9 mouse cellular contexts compared by ENCODE assay signal in the genomic region with DNA sequence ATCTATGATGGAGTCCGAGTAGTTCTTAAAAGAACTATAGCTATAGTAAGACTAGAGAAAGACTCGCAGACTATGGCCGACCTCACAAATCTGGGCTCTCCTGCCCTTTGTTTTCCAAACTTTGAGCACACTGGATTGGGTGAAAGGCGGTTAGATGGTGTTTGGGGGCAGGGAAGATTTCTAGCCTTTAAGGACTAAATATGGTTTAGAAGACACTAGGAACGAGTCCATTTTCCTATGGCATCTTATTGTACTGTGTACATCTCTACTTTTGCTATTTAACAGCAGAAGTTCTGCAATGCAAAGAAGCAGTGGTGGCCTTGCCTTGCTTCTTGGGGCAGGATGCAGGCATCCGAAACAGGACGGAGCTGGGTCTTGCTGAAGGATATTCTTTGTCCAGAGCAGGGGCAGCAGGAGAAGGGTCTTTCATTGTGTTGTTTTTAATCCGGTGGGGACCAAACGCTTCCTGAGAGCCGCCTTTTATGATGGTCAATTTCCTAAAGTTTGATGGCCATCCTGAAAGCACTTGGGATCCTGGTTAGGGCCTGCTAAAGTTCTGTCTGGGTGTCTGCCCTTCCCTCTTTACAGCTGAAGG. TPM values are rescaled to one million over a fixed set of nuclear protein-coding genes. Genes with fewer than 3 reads are reported as not detected.
A peak's percentile ranks its signal among the peaks of the same experiment; 100 is the strongest.
DNase-seq lines count a peak whose midpoint lies in the region; ATAC-seq and TF ChIP-seq lines count a peak whose summit lies in the region.
"Had no signal": no experiment of that assay in that cellular context is flagged by ENCODE, and none has a peak within 500 bp of the region (broad histone marks: within the 10 kb centered on the region; RNA-seq: fewer than 3 reads in every experiment).

No protein-coding gene starts in this region.

- no peak for DNase-seq in kidney, adult 2 months
- no peak for DNase-seq in kidney, postnatal 36 days
- DNase-seq in embryonic facial prominence, embryonic 10.5 days (ENCODE audit: low spot score), result no peak
- no peak for DNase-seq in midbrain, postnatal 0 days (ENCODE audit: low spot score)
- DNase-seq in B cell, adult 2 months, result no peak
- DNase-seq in adrenal gland, postnatal 36 days, result no peak
- DNase-seq: thymus, adult 2 months had no signal

- H3K9ac ChIP-seq in hindbrain, embryonic 16.5 days (ENCODE audit: low read depth, low read length), result peak overlapping the region; percentile 96
- peak overlapping the region; percentile 72; the same call in 1 of the 2 replicates for H3K9ac ChIP-seq in midbrain, postnatal 0 days (replicated peaks; ENCODE audit: low read length, poor library complexity, severe bottlenecking)

- no peaks in the 10 kb centered on the region for H3K9me3 ChIP-seq in embryonic facial prominence, embryonic 10.5 days
- no peaks in the 10 kb centered on the region for H3K9me3 ChIP-seq in hindbrain, embryonic 16.5 days (ENCODE audit: control insufficient read depth, low read length)
- H3K9me3 ChIP-seq in midbrain, postnatal 0 days (ENCODE audit: low read length), result no peaks in the 10 kb centered on the region

- TF ChIP-seq POLR2A in kidney, adult 2 months (IDR thresholded peaks at IDR 0.05; ENCODE audit: low read depth, low read length), result no peak

- 27% methylated on average over 10 of the region's 10 CpGs for WGBS in kidney, adult 2 months
- WGBS in embryonic facial prominence, embryonic 10.5 days, result 4% methylated on average over 10 of the region's 10 CpGs
- WGBS in hindbrain, embryonic 16.5 days, result 4% methylated on average over 10 of the region's 10 CpGs
- WGBS in midbrain, postnatal 0 days, result 3% methylated on average over 10 of the region's 10 CpGs

- H3K4me1 ChIP-seq in kidney, adult 2 months (ENCODE audit: control insufficient read depth, insufficient read depth, low read length), result peaks cover 23% of the 10 kb centered on the region
- peaks cover 69% of the 10 kb centered on the region for H3K4me1 ChIP-seq in embryonic facial prominence, embryonic 10.5 days
- H3K4me1 ChIP-seq in hindbrain, embryonic 16.5 days (ENCODE audit: control insufficient read depth, insufficient read depth, low read depth, low read length), result peaks cover 23% of the 10 kb centered on the region
- H3K4me1 ChIP-seq in midbrain, postnatal 0 days (ENCODE audit: insufficient read depth, low read length), result peaks cover 8% of the 10 kb centered on the region; the same call in 1 of the 2 replicates

- TF ChIP-seq CTCF in kidney, adult 2 months (conservative IDR thresholded peaks at IDR 0.05; ENCODE audit: insufficient read depth, insufficient read length, low read depth, low read length), result no peak
- no peak for TF ChIP-seq CTCF in midbrain, postnatal 0 days (IDR thresholded peaks at IDR 0.05)

- peak overlapping the region; percentile 97 for H3K4me2 ChIP-seq in hindbrain, embryonic 16.5 days (ENCODE audit: low read length)
- H3K4me2 ChIP-seq in midbrain, postnatal 0 days (ENCODE audit: low read depth, low read length, poor library complexity, severe bottlenecking), result peak overlapping the region; percentile 99

- peak overlapping the region; percentile 1; the same call in 1 of the 2 replicates for H3K27ac ChIP-seq in kidney, adult 2 months (ENCODE audit: insufficient read depth, low read depth, low read length)
- H3K27ac ChIP-seq in embryonic facial prominence, embryonic 10.5 days (replicated peaks), result peak overlapping the region; percentile 99
- no peak overlapping the region for H3K27ac ChIP-seq in hindbrain, embryonic 16.5 days (ENCODE audit: low read depth, low read length)
- H3K27ac ChIP-seq in midbrain, postnatal 0 days (ENCODE audit: low read depth, low read length), result no peak overlapping the region

- H3K36me3 ChIP-seq in kidney, adult 2 months (ENCODE audit: control insufficient read depth, insufficient read depth, low read length), result no peaks in the 10 kb centered on the region
- H3K36me3 ChIP-seq in embryonic facial prominence, embryonic 10.5 days (replicated peaks), result no peaks in the 10 kb centered on the region
- H3K36me3 ChIP-seq in hindbrain, embryonic 16.5 days (ENCODE audit: control insufficient read depth, insufficient read depth, low read length), result no peaks in the 10 kb centered on the region
- no peaks in the 10 kb centered on the region for H3K36me3 ChIP-seq in midbrain, postnatal 0 days (ENCODE audit: insufficient read depth, low read length)

- peak overlapping the region; percentile 95 for H3K4me3 ChIP-seq in kidney, adult 2 months (ENCODE audit: insufficient read depth, low read depth, low read length)
- peak overlapping the region; percentile 90 for H3K4me3 ChIP-seq in embryonic facial prominence, embryonic 10.5 days
- peak overlapping the region; percentile 92 for H3K4me3 ChIP-seq in hindbrain, embryonic 16.5 days (ENCODE audit: low read length)
- peak overlapping the region; percentile 92 for H3K4me3 ChIP-seq in midbrain, postnatal 0 days (ENCODE audit: low read depth, low read length)

- H3K27me3 ChIP-seq in kidney, adult 2 months (replicated peaks; ENCODE audit: control insufficient read depth, insufficient read depth, low read length), result no peaks in the 10 kb centered on the region
- H3K27me3 ChIP-seq in embryonic facial prominence, embryonic 10.5 days (replicated peaks; ENCODE audit: low read depth, poor library complexity, severe bottlenecking), result no peaks in the 10 kb centered on the region
- no peaks in the 10 kb centered on the region for H3K27me3 ChIP-seq in hindbrain, embryonic 16.5 days (replicated peaks; ENCODE audit: control insufficient read depth, insufficient read depth, low read length)
- no peaks in the 10 kb centered on the region for H3K27me3 ChIP-seq in midbrain, postnatal 0 days (ENCODE audit: insufficient read depth, low read length)

- no peak for ATAC-seq in hindbrain, embryonic 16.5 days
- no peak for ATAC-seq in midbrain, postnatal 0 days (ENCODE audit: low FRiP score)
- no peak for ATAC-seq in megakaryocyte-erythroid progenitor cell, adult 5-6 weeks (replicated peaks; ENCODE audit: low FRiP score, low TSS enrichment, poor library complexity, severe bottlenecking)

RNA-seq across cellular contexts. Expression of a gene that starts 2.1 kb away (rescaled TPM):
- 26.2 and 29.2 TPM in 2 replicates for polyA plus RNA-seq in kidney, adult 2 months (2012; rRNA removed)
- polyA plus RNA-seq in embryonic facial prominence, embryonic 10.5 days (2016; fragmentation: Nextera tagmentation; extraction: Ambion mirVana), result 22.6 and 25.2 TPM in 2 replicates
- polyA plus RNA-seq in hindbrain, embryonic 16.5 days (2015; fragmentation: Nextera tagmentation; extraction: Ambion mirVana), result 16.4 and 19.3 TPM in 2 replicates
- 39.2 and 40.3 TPM in 2 replicates for total RNA-seq in midbrain, postnatal 0 days (2014; rRNA removed)
- 10.3 and 12.1 TPM in 2 replicates for polyA plus RNA-seq in midbrain, postnatal 0 days (2015; fragmentation: Nextera tagmentation; extraction: Ambion mirVana)
- 40.8 and 53.2 TPM in 2 replicates for total RNA-seq in megakaryocyte-erythroid progenitor cell, adult 5-6 weeks (2014; fragmentation: Nextera tagmentation)
- 21.4 and 27.0 TPM in 2 replicates for total RNA-seq in megakaryocyte-erythroid progenitor cell, adult 5-6 weeks (2017)
- total RNA-seq in adrenal gland, postnatal 36 days (2021), result 10 to 100 TPM; 74.1 to 87.4 TPM

Comparison
In these comparisons a context has a peak if more than half of its experiments do, and no peak if none do; other contexts are left out.
1. H3K27ac ChIP-seq: peak in kidney, adult 2 months (single experiment) and embryonic facial prominence, embryonic 10.5 days (single experiment); none in hindbrain, embryonic 16.5 days (single experiment) and midbrain, postnatal 0 days (single experiment).
2. Peak in every context shown above with its lines, with median percentiles within 50 percentile points of each other: H3K4me3 ChIP-seq.